Comparison of ENCODE assay signal across 22 mouse cellular contexts in the genomic region with DNA sequence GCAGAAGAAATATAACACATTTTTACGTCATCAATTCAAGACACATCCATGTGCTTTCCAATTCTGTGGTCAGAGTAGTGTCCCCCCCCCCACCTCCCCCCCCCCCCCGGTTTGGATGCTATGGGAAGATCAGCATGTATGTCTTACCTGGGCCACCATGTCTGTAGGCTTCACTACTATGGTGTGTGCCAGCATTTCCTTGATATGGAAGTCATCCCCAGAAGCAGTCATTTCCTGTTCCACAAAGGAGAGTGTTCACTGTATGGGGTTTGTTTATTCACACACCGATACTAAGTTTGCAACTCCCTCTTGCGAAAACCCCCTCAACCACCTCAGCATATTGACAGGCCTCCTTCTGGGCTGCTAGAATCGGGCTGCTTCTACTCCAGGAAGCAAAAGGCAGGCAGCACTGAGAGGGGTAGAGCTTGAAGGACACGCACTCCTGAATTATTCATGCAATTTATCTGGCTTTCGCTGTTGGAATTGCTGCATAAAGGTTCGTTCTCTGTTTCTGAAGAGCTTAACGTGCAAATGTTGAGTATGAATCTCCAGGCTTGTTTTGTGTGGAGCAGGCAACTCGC.
DNase-seq lines count a peak whose midpoint lies in the region; ATAC-seq and TF ChIP-seq lines count a peak whose summit lies in the region.
"Had no signal": no experiment of that assay in that cellular context is flagged by ENCODE, and none has a peak within 500 bp of the region (broad histone marks: within the 10 kb centered on the region; RNA-seq: fewer than 3 reads in every experiment).

No protein-coding gene starts in this region.

- no peak for DNase-seq in forebrain, embryonic 11.5 days (ENCODE audit: low spot score)
- peak; percentile 5 for DNase-seq in hindbrain, postnatal 0 days (ENCODE audit: low spot score)
- peak; percentile 7 to 19 for DNase-seq in right cerebral cortex, adult 2 months (ENCODE audit: low spot score in 2 of 2)
- no peak for DNase-seq in right cerebral cortex, postnatal 25 days
- DNase-seq in cerebellum, postnatal 25 days = no peak
- no peak for DNase-seq in thymus, postnatal 14 days
- DNase-seq: adrenal gland, postnatal 10 days; cerebellum, adult 11-12 months; cerebellum, postnatal 14 days; embryo, embryonic 11 days; kidney, adult 18-20 months; liver, embryonic 13.5 days; lung, embryonic 14.5 days; retina, postnatal 1 day; spleen, adult 18-20 months; thymus, postnatal 4 days had no signal

- 0 out of 2 replicates have a peak, but pooled peaks have one; percentile 33 for ATAC-seq in forebrain, embryonic 12.5 days (ENCODE audit: low FRiP score)
- ATAC-seq in forebrain, embryonic 11.5 days (replicated peaks; ENCODE audit: low FRiP score) = no peak
- no peak for ATAC-seq in hindbrain, postnatal 0 days
- ATAC-seq in hindbrain, embryonic 12.5 days (ENCODE audit: low FRiP score) = no peak

- TF ChIP-seq CTCF in hindbrain, postnatal 0 days (IDR thresholded peaks at IDR 0.05; ENCODE audit: low read depth) = no peak

- no peak overlapping the region for H3K4me2 ChIP-seq in forebrain, embryonic 12.5 days
- no peak overlapping the region for H3K4me2 ChIP-seq in forebrain, embryonic 11.5 days (ENCODE audit: low read depth, low read length, severe bottlenecking)
- no peak overlapping the region for H3K4me2 ChIP-seq in hindbrain, postnatal 0 days (ENCODE audit: low read depth, low read length)
- no peak overlapping the region for H3K4me2 ChIP-seq in hindbrain, embryonic 12.5 days (replicated peaks)
- H3K4me2 ChIP-seq: heart, embryonic 12.5 days; limb, embryonic 13.5 days; liver, embryonic 13.5 days; lung, embryonic 14.5 days had no signal

- H3K27ac ChIP-seq in forebrain, embryonic 12.5 days = no peak overlapping the region
- H3K27ac ChIP-seq in forebrain, embryonic 11.5 days (ENCODE audit: low read depth, low read length) = no peak overlapping the region
- H3K27ac ChIP-seq in hindbrain, postnatal 0 days = no peak overlapping the region
- H3K27ac ChIP-seq in hindbrain, embryonic 12.5 days = no peak overlapping the region
- H3K27ac ChIP-seq: kidney, postnatal 0 days; limb, embryonic 13.5 days; liver, embryonic 13.5 days; macrophage had no signal

- no peak overlapping the region for H3K9ac ChIP-seq in forebrain, embryonic 12.5 days
- H3K9ac ChIP-seq in forebrain, embryonic 11.5 days (ENCODE audit: low read length) = no peak overlapping the region
- H3K9ac ChIP-seq in hindbrain, postnatal 0 days (replicated peaks; ENCODE audit: low read length) = no peak overlapping the region
- no peak overlapping the region for H3K9ac ChIP-seq in hindbrain, embryonic 12.5 days
- H3K9ac ChIP-seq: heart, embryonic 12.5 days; limb, embryonic 13.5 days; liver, embryonic 13.5 days; lung, embryonic 14.5 days had no signal

- H3K4me3 ChIP-seq in forebrain, embryonic 12.5 days (replicated peaks) = no peak overlapping the region
- no peak overlapping the region for H3K4me3 ChIP-seq in forebrain, embryonic 11.5 days (ENCODE audit: low read depth, low read length)
- no peak overlapping the region for H3K4me3 ChIP-seq in hindbrain, postnatal 0 days (ENCODE audit: low read length)
- H3K4me3 ChIP-seq in hindbrain, embryonic 12.5 days = no peak overlapping the region
- H3K4me3 ChIP-seq: heart, embryonic 12.5 days; limb, embryonic 13.5 days; liver, embryonic 13.5 days had no signal

- H3K9me3 ChIP-seq in forebrain, embryonic 12.5 days = no peaks in the 10 kb centered on the region
- no peaks in the 10 kb centered on the region for H3K9me3 ChIP-seq in forebrain, embryonic 11.5 days (ENCODE audit: control insufficient read depth, low read length)
- no peaks in the 10 kb centered on the region for H3K9me3 ChIP-seq in hindbrain, postnatal 0 days (ENCODE audit: low read length)
- no peaks in the 10 kb centered on the region for H3K9me3 ChIP-seq in hindbrain, embryonic 12.5 days (replicated peaks)
- H3K9me3 ChIP-seq: heart, embryonic 12.5 days; limb, embryonic 13.5 days; liver, embryonic 13.5 days had no signal

- 53% methylated on average over 9 of the region's 10 CpGs for WGBS in forebrain, embryonic 12.5 days
- WGBS in forebrain, embryonic 11.5 days = 75% methylated on average over 10 of the region's 10 CpGs
- WGBS in hindbrain, postnatal 0 days = 45% methylated on average over 10 of the region's 10 CpGs
- whole genome bisulfite sequencing in hindbrain, embryonic 12.5 days = 66% methylated on average over 10 of the region's 10 CpGs

- H3K27me3 ChIP-seq in forebrain, embryonic 12.5 days = no peaks in the 10 kb centered on the region
- no peaks in the 10 kb centered on the region for H3K27me3 ChIP-seq in forebrain, embryonic 11.5 days (ENCODE audit: control insufficient read depth, insufficient read depth, low read length)
- no peaks in the 10 kb centered on the region for H3K27me3 ChIP-seq in hindbrain, postnatal 0 days (ENCODE audit: insufficient read depth, low read length)
- no peaks in the 10 kb centered on the region for H3K27me3 ChIP-seq in hindbrain, embryonic 12.5 days
- H3K27me3 ChIP-seq: heart, embryonic 12.5 days; limb, embryonic 13.5 days; liver, embryonic 13.5 days had no signal

- H3K36me3 ChIP-seq in forebrain, embryonic 12.5 days (replicated peaks) = no peaks in the 10 kb centered on the region
- H3K36me3 ChIP-seq in forebrain, embryonic 11.5 days (ENCODE audit: control insufficient read depth, insufficient read depth, low read length) = no peaks in the 10 kb centered on the region
- H3K36me3 ChIP-seq in hindbrain, postnatal 0 days (ENCODE audit: insufficient read depth, low read length) = no peaks in the 10 kb centered on the region
- H3K36me3 ChIP-seq in hindbrain, embryonic 12.5 days = no peaks in the 10 kb centered on the region
- H3K36me3 ChIP-seq: heart, embryonic 12.5 days; limb, embryonic 13.5 days; liver, embryonic 13.5 days had no signal

- H3K4me1 ChIP-seq in forebrain, embryonic 12.5 days = peaks cover 4% of the 10 kb centered on the region; the same call in 1 of the 2 replicates
- H3K4me1 ChIP-seq in forebrain, embryonic 11.5 days (replicated peaks; ENCODE audit: control insufficient read depth, insufficient read depth, low read length) = no peaks in the 10 kb centered on the region
- no peaks in the 10 kb centered on the region for H3K4me1 ChIP-seq in hindbrain, postnatal 0 days (ENCODE audit: insufficient read depth, low read length)
- peaks cover 3% of the 10 kb centered on the region; the same call in 1 of the 2 replicates for H3K4me1 ChIP-seq in hindbrain, embryonic 12.5 days
- H3K4me1 ChIP-seq: heart, embryonic 12.5 days; limb, embryonic 13.5 days; liver, embryonic 13.5 days had no signal

Comparison
In these comparisons a context has a peak if more than half of its experiments do, and no peak if none do; other contexts are left out.
1. DNase-seq: peak in hindbrain, postnatal 0 days (single experiment) and right cerebral cortex, adult 2 months (2 of 2); none in forebrain, embryonic 11.5 days (single experiment), right cerebral cortex, postnatal 25 days (single experiment), cerebellum, postnatal 25 days (0 of 2) and thymus, postnatal 14 days (single experiment).